Mouse (Mus musculus) adrenal gland, postnatal 4 days (tissue): ENCODE results near the gene Slc9a3. TPM values are rescaled to one million over a fixed set of nuclear protein-coding genes. Genes with fewer than 3 reads are reported as not detected.

Source experiments
- DNase-seq, 2 experiments: peaks; one replicate each; pipeline ENCODE4 v3.0.0; 2021 to 2022; ENCODE audit warnings: low spot score in 2 of 2, mixed read lengths in 2 of 2
- long read RNA-seq, 2 experiments: library from polyadenylated mRNA; stranded (forward); transcript quantifications; one replicate each; pipeline ENCODE4 v2.0.0; 2021
- total RNA-seq, 2 experiments: library from RNA; stranded (reverse); gene quantifications; 2 replicates each; pipeline ENCODE4 v1.2.3; 2021

Gene Slc9a3
- total RNA-seq = 1 to 10 TPM in 1 of 2 experiments, under 1 TPM in 1; 0.42 to 3.2 TPM
- long read RNA-seq, experiment 1 = 0 reads
- long read RNA-seq, experiment 2, partial matches to known transcripts = 0 of 2 reads
- long read RNA-seq, experiment 2, other reads (novel, unspliced or antisense) = 2 of 2 reads

DNA sequence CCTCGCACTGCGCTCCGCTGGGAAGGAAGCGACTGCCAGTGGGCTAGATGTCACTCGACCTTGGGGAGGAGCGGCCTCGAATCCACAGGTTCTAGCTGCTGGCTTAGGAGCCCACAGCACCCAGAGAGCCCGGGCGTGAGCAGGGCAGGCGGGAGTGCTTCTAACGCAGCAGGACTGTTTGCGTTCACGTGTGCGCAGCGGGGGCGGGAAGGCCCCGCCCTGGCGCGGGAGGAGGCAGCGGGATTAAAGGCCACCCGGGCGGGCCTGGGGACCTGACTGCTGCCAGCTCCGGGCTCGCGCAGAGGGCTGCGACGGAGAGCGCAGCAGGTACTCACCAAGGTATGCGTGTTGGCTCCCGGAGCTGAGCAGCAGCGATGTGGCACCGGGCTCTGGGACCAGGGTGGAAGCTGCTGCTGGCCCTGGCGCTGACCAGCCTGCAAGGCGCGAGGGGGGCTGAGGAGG, at the start of gene Slc9a3:
Gene Slc9a3 (plus strand): TSS at position 317 of the 462 bp plus-strand sequence.
- DNase-seq = peak in 1 of 2 experiments; percentile 4

GRCm38 (mm10) chr13:74071714-74072113, 49.5 kb upstream of the Slc9a3 start:
- no peak for DNase-seq

DNA sequence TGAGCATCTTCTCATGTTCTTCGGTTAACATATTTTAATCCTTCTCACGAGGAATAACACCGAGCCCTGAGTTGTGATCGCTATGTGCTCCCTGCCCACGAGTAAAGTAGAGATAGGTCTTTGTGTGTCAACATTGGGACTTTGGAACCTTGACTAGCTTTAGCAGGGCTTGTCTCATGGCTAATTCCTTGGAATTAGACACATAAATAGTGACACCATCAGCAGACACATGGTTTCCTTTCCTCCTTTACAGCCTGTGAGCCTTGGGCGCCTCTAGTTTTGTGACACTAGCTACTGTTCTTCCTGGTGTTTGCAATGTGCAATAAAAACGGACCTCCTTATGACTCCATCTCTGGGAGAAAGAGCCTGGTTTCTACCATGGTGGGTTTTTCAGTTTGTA, 47.9 kb upstream of the Slc9a3 start:
- DNase-seq = no peak

GRCm38 (mm10) chr13:74090265-74090664, 31.0 kb upstream of the Slc9a3 start:
- no peak for DNase-seq

- no peak for DNase-seq
Observed at GRCm38 (mm10) chr13:74095936-74096335, 25.3 kb upstream of the Slc9a3 start.

DNA sequence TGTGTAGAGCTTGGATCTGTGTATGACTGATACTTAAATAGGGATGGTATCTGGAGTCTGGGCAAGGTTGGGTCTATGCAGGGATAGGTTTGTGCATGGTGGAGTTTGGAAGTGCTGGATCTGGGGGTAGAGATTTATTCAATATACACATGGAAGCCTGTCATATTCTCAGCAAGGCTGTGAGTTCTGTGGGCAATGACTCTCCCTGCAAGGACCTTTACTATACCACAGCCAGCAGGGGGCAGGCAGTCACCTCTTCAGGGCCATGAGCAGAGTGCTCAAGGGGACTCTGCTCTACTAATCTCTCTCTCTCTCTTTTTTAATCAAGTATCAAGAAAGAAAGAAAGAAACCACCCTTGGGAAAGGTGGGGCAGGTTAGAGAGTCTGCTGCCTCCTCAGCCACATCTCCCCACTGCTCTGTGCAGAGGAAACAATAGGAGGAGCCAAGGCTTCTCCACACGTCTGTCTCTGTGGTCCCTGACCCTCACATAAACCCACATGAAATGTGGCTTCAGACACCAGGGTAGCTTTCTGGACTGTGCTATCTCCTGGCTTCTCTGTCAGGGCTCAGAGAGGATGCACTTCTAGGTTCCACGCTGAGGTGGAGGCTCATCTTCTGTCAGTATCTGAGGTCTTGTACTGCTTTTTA, 24.4 kb upstream of the Slc9a3 start:
- peak; percentile 28 to 58 for DNase-seq

DNA sequence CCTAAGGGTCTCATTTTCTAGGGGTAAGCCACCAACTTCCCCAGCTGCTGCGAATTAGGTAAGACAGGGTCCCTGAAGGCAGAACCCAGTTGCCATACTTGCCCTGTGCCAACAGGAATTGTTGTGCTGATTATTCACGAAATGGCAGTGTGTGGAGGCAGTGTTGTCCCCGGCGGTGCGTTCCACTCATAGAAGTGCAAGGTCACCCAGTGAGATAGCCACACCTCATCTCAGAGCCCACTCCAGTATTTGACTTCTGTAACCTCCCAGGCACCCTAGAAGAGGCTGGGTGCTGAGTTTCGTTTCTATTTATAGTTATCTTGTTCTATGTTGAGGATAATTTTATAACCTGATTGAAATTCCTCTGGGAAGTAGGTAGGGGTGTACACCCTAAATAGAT, 22.3 kb upstream of the Slc9a3 start:
- DNase-seq = no peak

DNA sequence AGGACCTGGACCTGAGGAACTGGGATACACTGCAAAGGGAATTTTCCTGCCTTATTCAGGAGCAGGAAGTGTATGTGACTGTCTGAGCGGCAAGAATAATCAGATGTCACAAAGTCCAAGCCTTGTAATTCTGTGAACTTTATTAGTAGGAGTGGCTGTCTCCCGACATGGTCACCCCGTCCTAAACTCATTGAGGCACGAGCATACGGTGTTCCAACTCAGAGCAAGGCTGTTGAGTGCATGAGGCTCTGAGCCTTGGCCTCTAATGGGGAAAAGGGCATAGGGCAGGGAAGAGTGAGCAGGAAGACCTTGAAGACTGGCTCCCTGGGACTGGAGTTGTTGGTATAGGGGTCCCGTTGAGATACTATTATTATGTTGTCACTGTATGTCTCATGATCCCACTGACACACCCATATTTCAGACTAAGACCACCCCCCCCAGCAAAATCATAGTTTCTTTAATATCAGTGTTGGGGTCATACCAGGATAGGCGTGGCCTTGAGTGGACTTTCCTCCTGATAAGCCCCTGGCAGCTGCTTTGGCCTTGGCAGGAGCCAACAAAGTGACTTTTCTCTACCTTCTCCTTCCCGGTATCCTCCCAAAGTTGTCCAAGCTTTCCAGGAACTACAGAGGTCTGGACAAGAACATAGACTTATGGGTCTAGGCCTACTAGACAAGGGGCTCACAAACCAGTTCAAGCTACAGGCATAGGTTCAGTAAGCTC, 19.0 kb upstream of the Slc9a3 start:
- no peak for DNase-seq

GRCm38 (mm10) chr13:74102831-74103582, 18.2 kb upstream of the Slc9a3 start:
- no peak for DNase-seq

- no peak for DNase-seq
Observed at GRCm38 (mm10) chr13:74104417-74104816, 16.8 kb upstream of the Slc9a3 start.

DNA sequence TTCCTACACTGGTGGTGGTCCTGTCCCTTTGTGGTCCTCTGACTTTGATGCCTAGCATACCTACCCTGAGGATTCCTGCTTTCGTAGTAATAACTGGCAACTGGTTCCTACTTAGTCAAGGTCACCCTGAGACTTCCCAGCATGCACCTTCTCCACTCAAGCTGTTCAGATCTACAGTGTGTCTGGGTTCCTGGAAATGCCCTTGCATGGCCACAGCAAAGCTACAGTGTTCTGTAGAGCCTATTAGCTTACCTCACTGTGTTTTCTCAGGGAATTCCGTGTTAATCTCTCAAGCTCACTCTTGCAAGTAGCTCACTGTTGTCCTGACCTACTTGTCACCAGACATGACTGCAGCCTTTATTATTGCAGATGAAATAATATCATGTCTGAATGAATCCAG, 13.8 kb upstream of the Slc9a3 start:
- DNase-seq = no peak

GRCm38 (mm10) chr13:74112593-74112992, 8.7 kb upstream of the Slc9a3 start:
- no peak for DNase-seq

DNA sequence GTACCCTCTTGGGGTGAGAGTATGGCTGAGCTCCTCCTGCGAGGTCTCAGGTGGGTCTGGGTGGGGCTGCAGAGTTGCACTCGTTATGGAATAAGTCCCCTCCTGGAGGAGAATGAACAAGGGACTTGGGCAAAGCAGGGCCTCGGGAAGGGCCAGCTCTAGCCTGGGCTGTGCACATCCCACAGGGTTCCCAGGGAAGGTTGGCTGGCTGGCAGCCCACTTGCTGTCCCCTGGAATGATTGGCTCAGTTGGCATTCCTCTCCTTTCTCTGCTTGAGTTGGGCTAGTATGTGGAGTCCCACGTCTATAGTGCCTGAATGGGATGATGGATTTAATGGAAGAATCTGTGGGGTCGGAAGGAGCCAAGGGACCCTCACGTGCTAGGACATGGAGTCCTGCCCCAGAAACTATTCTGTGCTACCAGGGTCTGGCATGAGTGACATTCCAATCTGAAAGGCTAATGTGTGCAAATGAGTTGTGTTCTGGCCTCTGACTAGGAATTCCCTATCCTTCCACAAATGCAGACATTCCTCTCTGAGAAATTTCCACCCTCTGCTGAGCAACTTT, 7.5 kb upstream of the Slc9a3 start:
- DNase-seq = no peak

GRCm38 (mm10) chr13:74121795-74122330, 606 bp downstream of the Slc9a3 start:
- no peak for DNase-seq

DNA sequence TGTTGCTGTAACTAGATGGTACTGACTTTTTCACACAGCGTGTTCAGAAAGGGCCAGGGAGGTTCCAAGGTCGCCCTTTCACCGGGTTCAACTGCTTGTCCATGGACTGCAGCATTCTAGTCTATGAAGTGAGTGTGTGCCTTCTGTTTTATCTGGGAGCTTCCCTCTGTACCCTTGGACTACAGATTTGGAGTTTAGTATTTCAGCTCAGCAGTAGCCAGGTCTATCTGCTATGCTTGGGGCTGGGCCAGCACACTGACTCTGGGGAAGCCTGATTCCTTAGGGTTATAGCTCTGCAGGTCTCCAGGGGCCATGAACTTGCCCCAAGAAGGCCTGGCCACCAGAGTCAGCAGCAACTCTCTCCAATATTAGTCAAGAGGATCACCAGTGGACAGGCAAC, 1.4 kb downstream of the Slc9a3 start:
- DNase-seq = no peak

DNA sequence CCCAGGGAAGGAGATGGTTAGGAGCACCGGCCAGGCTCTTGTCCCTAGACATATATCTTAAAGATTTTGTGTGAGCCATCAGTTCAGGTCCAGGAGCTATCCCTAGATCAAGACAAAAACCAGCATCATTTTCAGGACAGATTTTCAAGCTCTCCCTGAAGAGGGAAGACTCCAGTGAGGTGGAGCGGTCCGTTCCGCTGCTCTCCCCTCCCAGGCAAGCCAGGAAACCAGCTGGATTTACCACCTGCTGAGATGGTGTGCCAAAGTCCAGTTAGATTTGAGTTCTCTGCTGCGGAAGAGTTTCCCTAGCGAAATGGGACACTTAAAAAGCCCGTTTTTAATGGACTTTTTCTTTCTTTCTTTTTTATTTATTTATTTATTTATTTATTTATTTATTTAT, 6.3 kb downstream of the Slc9a3 start:
- no peak for DNase-seq

- DNase-seq = no peak
Observed at GRCm38 (mm10) chr13:74129909-74130308, 8.7 kb downstream of the Slc9a3 start.

GRCm38 (mm10) chr13:74138906-74139647, 17.8 kb downstream of the Slc9a3 start:
- no peak for DNase-seq

GRCm38 (mm10) chr13:74140793-74141192, 19.5 kb downstream of the Slc9a3 start:
- no peak for DNase-seq

GRCm38 (mm10) chr13:74143282-74143681, 22.0 kb downstream of the Slc9a3 start:
- DNase-seq = no peak
